Mouse (Mus musculus) spleen, adult 2 months (tissue): ENCODE data around the gene Pak7. TPM values are rescaled to one million over a fixed set of nuclear protein-coding genes. Genes with fewer than 3 reads are reported as not detected.
"Not testable (repeated sequence)": the region's sequence is repeated elsewhere in the genome, so short reads cannot be mapped to it uniquely, and the experiment has no call there.

Experiments
- DNase-seq, 2 experiments: peaks; one replicate each; pipeline versions ENCODE4 v3.0.0 to v3.0.0-alpha.2; 2012 to 2021; ENCODE audit warnings: low spot score in 2 of 2, low read depth in 1 of 2
- H3K27ac ChIP-seq: fragments of 200-500 bp; 2 replicates; pipeline ENCODE4 v1.5.1; 2012; ENCODE audit warnings: low read length, inconsistent platforms; ENCODE audit not compliant: insufficient read depth
- H3K27me3 ChIP-seq: fragments of 200-500 bp; 2 replicates; pipeline ENCODE4 v1.6.1; 2012; ENCODE audit warnings: mild to moderate bottlenecking, moderate library complexity, low read length, inconsistent platforms; ENCODE audit not compliant: control insufficient read depth, insufficient read depth
- H3K36me3 ChIP-seq: fragments of 200-500 bp; 2 replicates; pipeline ENCODE4 v1.6.1; 2012; ENCODE audit warnings: mild to moderate bottlenecking, low read length, inconsistent platforms; ENCODE audit not compliant: control insufficient read depth, insufficient read depth
- H3K4me1 ChIP-seq: fragments of 200-500 bp; 2 replicates; pipeline ENCODE4 v1.6.1; 2011; ENCODE audit warnings: inconsistent platforms; ENCODE audit not compliant: control insufficient read depth, insufficient read depth, insufficient read length
- H3K4me3 ChIP-seq: fragments of 200-500 bp; 2 replicates; pipeline ENCODE4 v1.5.1; 2011; ENCODE audit warnings: mild to moderate bottlenecking, inconsistent platforms; ENCODE audit not compliant: insufficient read depth, insufficient read length; ENCODE audit errors: extremely low read depth
- CTCF ChIP-seq: fragments of 200-500 bp; IDR thresholded peaks from 2 replicates; pipeline ENCODE4 v1.5.1; 2011; ENCODE audit warnings: mild to moderate bottlenecking, inconsistent platforms; ENCODE audit not compliant: insufficient read depth, insufficient read length, insufficient replicate concordance; ENCODE audit errors: extremely low read depth
- POLR2A ChIP-seq: fragments of 200-500 bp; IDR thresholded peaks from 2 replicates; pipeline ENCODE4 v1.6.1; 2011; ENCODE audit warnings: low read depth, low read length, inconsistent platforms
- WGBS: fragments of 180-500 bp; shearing (Covaris S2); methylation state at CpG from one replicate; pipeline ENCODE4 v1.1.7; 2018; 5-methylcytosine and 5-hydroxymethylcytosine counted together
- polyA plus RNA-seq: library from polyadenylated mRNA; depleted of rRNA; stranded (reverse); fragments of >200 nt; gene quantifications from 2 replicates; pipeline ENCODE4 v1.2.3, GENCODE M21; 2012

Gene Pak7
- polyA plus RNA-seq, 1 experiment: not detected

DNA sequence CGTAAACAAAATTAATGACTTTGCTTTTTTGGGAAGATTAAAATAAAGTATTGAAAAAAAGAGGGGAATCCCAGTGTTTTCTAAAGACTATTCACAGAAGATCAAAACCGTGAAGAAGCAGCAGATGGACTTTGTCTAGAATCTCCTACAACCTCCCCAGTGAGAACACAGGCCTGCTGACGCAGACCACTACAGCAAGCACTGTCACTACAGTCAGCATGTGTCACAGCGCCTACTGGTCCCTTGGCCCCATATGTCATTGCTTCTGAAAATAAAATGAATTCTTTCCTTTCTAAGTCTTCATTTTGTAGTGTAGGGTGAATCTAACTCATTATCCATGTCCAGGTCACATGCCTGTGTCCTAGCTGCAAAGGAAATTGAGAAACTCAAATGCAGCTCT is 79.0 kb downstream of the Pak7 start:
- Histone ChIP-seq H3K4me3 (no peak overlapping the region), H3K4me1 (no peaks in the 10 kb centered on the region), H3K27ac (no peak overlapping the region), H3K36me3 (no peaks in the 10 kb centered on the region), H3K27me3 (no peaks in the 10 kb centered on the region)
- TF ChIP-seq CTCF (no peak), POLR2A (no peak)
- 87% methylated on average over 4 of the region's 4 CpGs for WGBS
- DNase-seq: no peak

DNA sequence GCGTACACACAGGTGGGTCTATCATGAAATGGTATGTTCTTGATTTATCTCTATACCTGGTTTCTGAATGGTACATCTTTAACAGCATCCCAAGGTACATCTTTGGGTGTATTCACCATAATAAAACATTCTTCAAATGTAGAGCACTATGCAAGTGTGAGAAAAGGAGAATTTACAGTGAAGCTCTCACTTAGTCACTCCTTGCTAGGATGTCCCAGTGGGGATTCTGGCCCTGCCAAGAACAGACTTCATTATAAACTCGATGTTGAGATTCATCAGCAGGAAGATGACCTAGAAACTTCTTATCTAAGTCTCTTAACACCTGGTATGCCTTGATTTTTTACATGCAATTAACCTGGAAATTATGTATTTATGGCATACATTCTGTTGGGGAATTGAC is 85.6 kb downstream of the Pak7 start:
- no peak for DNase-seq
- no peaks in the 10 kb centered on the region for H3K27me3 ChIP-seq
- WGBS: 75% methylated on average over 2 of the region's 2 CpGs
- H3K4me3 ChIP-seq: no peak overlapping the region
- no peak overlapping the region for H3K27ac ChIP-seq
- H3K36me3 ChIP-seq: no peaks in the 10 kb centered on the region
- TF ChIP-seq POLR2A (no peak), CTCF (no peak)
- no peaks in the 10 kb centered on the region for H3K4me1 ChIP-seq

DNA sequence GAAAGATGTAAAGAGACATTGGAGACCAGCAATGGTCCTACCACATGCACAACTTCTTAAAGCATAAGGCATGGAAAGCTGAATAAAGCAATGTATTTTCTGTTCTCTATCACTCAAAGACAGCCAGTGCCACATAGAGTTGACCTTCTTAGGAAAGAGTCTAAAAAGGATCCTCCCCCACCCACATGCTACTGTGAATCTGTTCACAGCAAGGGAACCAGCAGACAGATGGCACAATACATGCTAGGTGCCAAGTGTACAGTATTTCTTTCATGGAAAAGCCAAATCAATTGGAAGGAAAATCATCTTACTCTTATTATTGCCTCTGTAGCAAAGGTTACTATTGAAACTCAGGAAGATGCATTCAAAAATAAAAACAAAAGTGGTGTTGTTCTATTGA is 86.4 kb downstream of the Pak7 start:
- no peak for TF ChIP-seq CTCF
- no peaks in the 10 kb centered on the region for H3K4me1 ChIP-seq
- no peaks in the 10 kb centered on the region for H3K27me3 ChIP-seq
- DNase-seq: no peak
- H3K4me3 ChIP-seq: no peak overlapping the region
- no peak overlapping the region for H3K27ac ChIP-seq
- no peaks in the 10 kb centered on the region for H3K36me3 ChIP-seq

DNA sequence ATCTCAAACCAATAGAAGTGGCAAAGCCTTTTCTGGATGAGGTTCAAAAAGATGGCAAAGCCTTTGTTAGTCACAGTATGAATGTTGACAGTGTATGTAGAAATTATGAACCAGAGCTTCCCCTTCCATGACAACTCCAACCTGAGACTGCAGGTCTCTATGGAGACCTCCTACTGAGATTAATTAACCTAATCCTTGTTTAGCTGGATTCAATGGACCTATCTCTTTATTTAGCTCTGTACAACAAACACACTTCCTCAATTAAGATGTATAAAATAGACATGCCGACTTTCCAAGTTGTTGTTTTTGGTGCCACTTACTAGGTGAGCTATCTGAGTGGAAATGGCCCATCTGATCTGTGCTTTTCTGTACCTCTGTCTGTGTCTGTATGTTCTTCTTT is 90.4 kb downstream of the Pak7 start:
- WGBS: 85% methylated on average over 1 of the region's 1 CpGs
- Histone ChIP-seq H3K27me3 (no peaks in the 10 kb centered on the region), H3K4me3 (no peak overlapping the region), H3K27ac (no peak overlapping the region), H3K4me1 (no peaks in the 10 kb centered on the region), H3K36me3 (no peaks in the 10 kb centered on the region)
- DNase-seq: no peak
- TF ChIP-seq CTCF (no peak), POLR2A (no peak)

DNA sequence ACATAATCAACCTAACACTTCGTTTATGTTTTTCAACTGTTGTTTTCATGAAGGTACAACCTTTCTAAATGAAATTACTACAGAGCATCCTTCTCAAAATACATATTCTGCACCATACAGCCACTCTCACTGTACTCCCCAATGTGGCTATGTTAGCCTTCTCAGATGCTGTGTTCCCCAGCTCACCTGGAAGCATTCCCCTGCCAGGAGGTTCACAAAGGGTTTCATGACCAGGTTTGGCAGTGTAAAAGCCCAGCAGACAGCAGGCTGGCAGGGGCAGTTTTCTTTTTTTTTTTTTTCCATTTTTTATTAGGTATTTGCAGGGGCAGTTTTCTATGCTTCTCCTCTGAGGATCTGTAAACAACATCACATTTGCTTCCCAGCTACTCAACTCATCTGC is 105.7 kb downstream of the Pak7 start:
- WGBS: 72% methylated on average over 1 of the region's 1 CpGs
- H3K27ac ChIP-seq: no peak overlapping the region
- no peak for DNase-seq
- H3K4me1 ChIP-seq: no peaks in the 10 kb centered on the region
- no peaks in the 10 kb centered on the region for H3K27me3 ChIP-seq
- no peak overlapping the region for H3K4me3 ChIP-seq
- no peaks in the 10 kb centered on the region for H3K36me3 ChIP-seq
- TF ChIP-seq POLR2A (no peak), CTCF (no peak)

DNA sequence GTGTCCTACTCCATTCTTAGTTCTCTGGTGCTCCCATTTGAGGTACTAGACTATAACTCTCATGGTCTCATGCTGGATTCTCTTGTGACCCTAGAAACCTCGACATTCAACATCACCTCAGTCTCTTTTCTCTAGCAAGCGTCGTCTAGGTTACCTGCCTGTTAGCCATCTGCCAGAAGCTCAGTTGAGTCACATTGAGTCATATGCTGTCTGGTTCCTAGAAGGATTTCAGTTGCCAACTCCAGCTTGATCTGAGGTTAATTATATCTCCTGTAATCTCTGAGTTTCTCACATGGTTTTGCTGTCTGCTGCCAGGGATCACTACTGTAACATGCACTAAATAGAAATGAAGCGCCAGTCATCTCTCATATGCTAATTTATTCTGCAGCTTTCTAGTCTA is 145.8 kb downstream of the Pak7 start:
- H3K27ac ChIP-seq, DNase-seq, H3K27me3 ChIP-seq, H3K36me3 ChIP-seq, H3K4me1 ChIP-seq, H3K4me3 ChIP-seq: not testable (repeated sequence)
- WGBS: 81% methylated on average over 4 of the region's 4 CpGs

DNA sequence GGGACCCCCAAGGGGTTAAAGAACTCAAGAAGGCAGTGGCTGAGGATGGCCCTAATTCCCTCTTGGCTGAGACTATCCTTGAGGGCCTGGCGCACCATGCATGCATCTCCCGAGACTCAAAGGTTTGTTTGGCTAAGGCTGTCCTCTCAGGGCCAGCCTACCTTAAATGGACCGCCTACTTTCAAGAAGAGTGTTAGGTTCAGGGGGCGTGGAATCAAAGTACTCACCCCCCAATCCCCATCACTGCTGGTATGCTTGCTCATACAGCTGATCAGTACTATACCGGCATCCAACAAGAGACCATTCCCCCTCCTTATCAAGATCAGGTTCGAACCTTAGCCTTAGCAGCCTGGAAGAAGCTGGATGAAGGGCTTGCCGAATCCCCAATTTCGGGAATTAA is 156.5 kb downstream of the Pak7 start:
- WGBS: 91% methylated on average over 8 of the region's 8 CpGs
- no peaks in the 10 kb centered on the region for H3K36me3 ChIP-seq
- no peak for TF ChIP-seq CTCF
- no peak for TF ChIP-seq POLR2A
- no peaks in the 10 kb centered on the region for H3K27me3 ChIP-seq
- no peak overlapping the region for H3K27ac ChIP-seq
- no peak for DNase-seq
- H3K4me3 ChIP-seq: no peak overlapping the region
- no peaks in the 10 kb centered on the region for H3K4me1 ChIP-seq

DNA sequence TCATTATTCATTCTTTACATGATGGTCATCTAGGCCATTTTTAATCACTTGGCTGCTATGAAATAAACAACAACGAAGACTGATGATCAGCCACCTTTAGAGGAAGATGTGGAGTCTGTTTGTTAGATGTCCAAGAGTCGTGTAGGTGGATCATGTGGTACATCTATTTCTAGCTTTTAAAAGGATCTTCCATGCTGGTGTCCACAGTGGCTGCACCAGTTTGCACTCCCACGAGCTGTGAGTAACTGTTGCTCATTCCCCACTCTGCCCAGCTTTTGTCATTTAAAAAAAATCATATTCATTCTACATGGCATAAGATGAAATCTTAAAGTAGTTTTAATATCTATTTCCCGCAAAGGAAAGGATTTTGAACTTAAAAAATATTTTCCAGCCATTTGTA is 183.7 kb downstream of the Pak7 start:
- H3K27me3 ChIP-seq: no peaks in the 10 kb centered on the region
- TF ChIP-seq CTCF: no peak
- TF ChIP-seq POLR2A: no peak
- DNase-seq: no peak
- no peak overlapping the region for H3K27ac ChIP-seq
- no peak overlapping the region for H3K4me3 ChIP-seq
- 69% methylated on average over 4 of the region's 4 CpGs for WGBS
- H3K36me3 ChIP-seq: no peaks in the 10 kb centered on the region
- no peaks in the 10 kb centered on the region for H3K4me1 ChIP-seq
